Mouse (Mus musculus) lung, postnatal 36 days (tissue): ENCODE measurements at regions not wholly inside any gene's neighbourhood (a gene's known extent, or its start where the extent isn't known, plus 50 kb on each side); places are given as distances from the start of the nearest gene placed in this dataset.
A peak's percentile ranks its signal among the peaks of the same experiment; 100 is the strongest.
"Not testable (repeated sequence)": the region's sequence is repeated elsewhere in the genome, so short reads cannot be mapped to it uniquely, and the experiment has no call there.

Experiments
- DNase-seq: peaks from one replicate; pipeline ENCODE4 v3.0.0; 2022; ENCODE audit warnings: mixed read lengths

GRCm38 (mm10) chr15:90291848-90292247 lies 67.7 kb downstream of the Alg10b start:
- no peak for DNase-seq

GRCm38 (mm10) chr15:90294353-90294922 lies 70.3 kb downstream of the Alg10b start:
- DNase-seq, result no peak

GRCm38 (mm10) chr15:90298566-90298965 lies 74.5 kb downstream of the Alg10b start:
- no peak for DNase-seq

GRCm38 (mm10) chr15:90303393-90303792 lies 79.3 kb downstream of the Alg10b start:
- no peak for DNase-seq

GRCm38 (mm10) chr15:90305051-90305450 lies 80.9 kb downstream of the Alg10b start:
- no peak for DNase-seq

GRCm38 (mm10) chr15:90306866-90307265 lies 82.8 kb downstream of the Alg10b start:
- no peak for DNase-seq

GRCm38 (mm10) chr15:90308433-90308832 lies 84.3 kb downstream of the Alg10b start:
- not testable (repeated sequence) for DNase-seq

- DNase-seq, result no peak
Measured at GRCm38 (mm10) chr15:90308869-90309268, 84.8 kb downstream of the Alg10b start.

- DNase-seq, result no peak
Measured at GRCm38 (mm10) chr15:90309664-90310063, 85.6 kb downstream of the Alg10b start.

- no peak for DNase-seq
Measured at GRCm38 (mm10) chr15:90321774-90322173, 97.7 kb downstream of the Alg10b start.

GRCm38 (mm10) chr15:90333275-90333674 lies 109.2 kb downstream of the Alg10b start:
- DNase-seq, result no peak

- no peak for DNase-seq
Measured at GRCm38 (mm10) chr15:90333766-90334165, 109.7 kb downstream of the Alg10b start.

GRCm38 (mm10) chr15:90334406-90334805 lies 110.3 kb downstream of the Alg10b start:
- DNase-seq, result no peak

GRCm38 (mm10) chr15:90335506-90335905 lies 111.4 kb downstream of the Alg10b start:
- peak; percentile 4 for DNase-seq

GRCm38 (mm10) chr15:90340089-90340488 lies 116.0 kb downstream of the Alg10b start:
- DNase-seq, result no peak

- DNase-seq, result no peak
Measured at GRCm38 (mm10) chr15:90341261-90341660, 117.2 kb downstream of the Alg10b start.

- no peak for DNase-seq
Measured at GRCm38 (mm10) chr15:90343771-90344170, 119.7 kb downstream of the Alg10b start.

GRCm38 (mm10) chr15:90344956-90345355 lies 120.8 kb downstream of the Alg10b start:
- DNase-seq, result no peak

- DNase-seq, result no peak
Measured at GRCm38 (mm10) chr15:90346162-90346561, 122.1 kb downstream of the Alg10b start.

GRCm38 (mm10) chr15:90346757-90347156 lies 122.6 kb downstream of the Alg10b start:
- no peak for DNase-seq

GRCm38 (mm10) chr15:90351898-90352297 lies 127.8 kb downstream of the Alg10b start:
- DNase-seq, result no peak

GRCm38 (mm10) chr15:90365656-90366055 lies 141.5 kb downstream of the Alg10b start:
- DNase-seq, result no peak

- no peak for DNase-seq
Measured at GRCm38 (mm10) chr15:90377959-90378358, 153.8 kb downstream of the Alg10b start.

GRCm38 (mm10) chr15:90396961-90397360 lies 172.8 kb downstream of the Alg10b start:
- DNase-seq, result no peak

GRCm38 (mm10) chr15:90397691-90398377 lies 173.7 kb downstream of the Alg10b start:
- no peak for DNase-seq
